Mouse (Mus musculus) lung, adult 2 months (tissue): ENCODE measurements around the gene Cdk5r1. TPM values are rescaled to one million over a fixed set of nuclear protein-coding genes. Genes with fewer than 3 reads are reported as not detected.

Experiments
- DNase-seq: peaks from one replicate; pipeline ENCODE4 v3.0.0; 2022
- H3K4me1 ChIP-seq: fragments of 200-500 bp; 2 replicates; pipeline ENCODE4 v1.6.1; 2011; ENCODE audit warnings: low read length; ENCODE audit not compliant: control insufficient read depth, insufficient read depth
- H3K4me3 ChIP-seq: fragments of 200-500 bp; replicated peaks from 2 replicates; pipeline ENCODE3; 2011; ENCODE audit warnings: low read depth, mild to moderate bottlenecking, control low read depth, low read length; ENCODE audit errors: extremely low read depth
- CTCF ChIP-seq: fragments of 200-500 bp; IDR thresholded peaks from 2 replicates; pipeline ENCODE4 v1.5.1; 2011; ENCODE audit warnings: mild to moderate bottlenecking, low read length, control low read depth; ENCODE audit not compliant: insufficient read depth
- POLR2A ChIP-seq: fragments of 200-500 bp; IDR thresholded peaks from 2 replicates; pipeline ENCODE4 v1.6.1; 2011; ENCODE audit warnings: low read depth, mild to moderate bottlenecking, control low read depth, low read length, borderline replicate concordance; ENCODE audit errors: extremely low read depth
- WGBS: fragments of 180-500 bp; shearing (Covaris S2); methylation state at CpG from one replicate; pipeline ENCODE4 v1.1.7; 2018; 5-methylcytosine and 5-hydroxymethylcytosine counted together
- polyA plus RNA-seq: library from polyadenylated mRNA; depleted of rRNA; stranded (reverse); fragments of >200 nt; gene quantifications from 2 replicates; pipeline ENCODE4 v1.2.3, GENCODE M21; 2012

The Cdk5r1 gene
- polyA plus RNA-seq, 1 experiment: 1.5 TPM

- no peak for DNase-seq
- WGBS: 77% methylated on average over 16 of the region's 16 CpGs
- no peak overlapping the region for H3K4me3 ChIP-seq
- TF ChIP-seq CTCF (no peak), POLR2A (no peak)
- H3K4me1 ChIP-seq: no peaks in the 10 kb centered on the region
Measured at GRCm38 (mm10) chr11:80471836-80472605, 4.8 kb upstream of the Cdk5r1 start.

- WGBS: 45% methylated on average over 2 of the region's 2 CpGs
Measured at GRCm38 (mm10) chr11:80474175-80474691, 2.6 kb upstream of the Cdk5r1 start.

GRCm38 (mm10) chr11:80474846-80475245 is 2.0 kb upstream of the Cdk5r1 start:
- no peak overlapping the region for H3K4me3 ChIP-seq
- DNase-seq: peak; percentile 21
- WGBS: 72% methylated on average over 11 of the region's 11 CpGs
- TF ChIP-seq CTCF (no peak), POLR2A (no peak)
- H3K4me1 ChIP-seq: peaks cover 8% of the 10 kb centered on the region

More at GRCm38 (mm10) chr11:80474175-80474691, 2.6 kb upstream of the Cdk5r1 start:
- TF ChIP-seq CTCF (peak; percentile 30; the same call in 1 of the 2 replicates), POLR2A (no peak)
- H3K4me3 ChIP-seq: no peak overlapping the region
- peaks cover 8% of the 10 kb centered on the region for H3K4me1 ChIP-seq
- peak; percentile 20 for DNase-seq

DNA sequence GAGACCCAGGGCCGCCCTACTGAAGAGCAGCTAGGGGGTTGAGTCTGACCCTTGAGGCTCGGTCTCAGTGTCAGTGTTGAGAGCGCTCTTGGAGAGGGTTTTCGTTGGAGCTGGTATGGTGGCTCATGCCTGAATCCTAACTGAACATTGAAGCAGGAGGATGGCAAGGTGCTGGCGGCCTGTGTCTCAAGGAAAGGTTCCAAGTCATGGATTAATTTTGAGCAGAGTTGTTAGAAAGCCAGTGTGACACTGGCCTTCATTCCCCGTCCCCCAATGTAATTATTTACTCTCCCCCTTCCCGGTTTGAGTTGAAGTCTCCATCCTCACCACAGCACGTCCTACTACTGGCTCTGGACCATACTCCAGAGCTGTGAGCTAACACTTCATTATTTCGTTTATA is 1.3 kb upstream of the Cdk5r1 start:
- no peak for DNase-seq
- no peak for TF ChIP-seq POLR2A
- no peak for TF ChIP-seq CTCF
- peaks cover 8% of the 10 kb centered on the region for H3K4me1 ChIP-seq
- 79% methylated on average over 9 of the region's 9 CpGs for WGBS
- H3K4me3 ChIP-seq: no peak overlapping the region

- 16% methylated on average over 55 of the region's 55 CpGs for WGBS
- Histone ChIP-seq H3K4me1 (peaks cover 8% of the 10 kb centered on the region), H3K4me3 (peak overlapping the region; percentile 67)
- no peak for DNase-seq
- TF ChIP-seq POLR2A: no peak
- TF ChIP-seq CTCF: no peak
Measured at GRCm38 (mm10) chr11:80477341-80478199, 747 bp downstream of the Cdk5r1 start.

DNA sequence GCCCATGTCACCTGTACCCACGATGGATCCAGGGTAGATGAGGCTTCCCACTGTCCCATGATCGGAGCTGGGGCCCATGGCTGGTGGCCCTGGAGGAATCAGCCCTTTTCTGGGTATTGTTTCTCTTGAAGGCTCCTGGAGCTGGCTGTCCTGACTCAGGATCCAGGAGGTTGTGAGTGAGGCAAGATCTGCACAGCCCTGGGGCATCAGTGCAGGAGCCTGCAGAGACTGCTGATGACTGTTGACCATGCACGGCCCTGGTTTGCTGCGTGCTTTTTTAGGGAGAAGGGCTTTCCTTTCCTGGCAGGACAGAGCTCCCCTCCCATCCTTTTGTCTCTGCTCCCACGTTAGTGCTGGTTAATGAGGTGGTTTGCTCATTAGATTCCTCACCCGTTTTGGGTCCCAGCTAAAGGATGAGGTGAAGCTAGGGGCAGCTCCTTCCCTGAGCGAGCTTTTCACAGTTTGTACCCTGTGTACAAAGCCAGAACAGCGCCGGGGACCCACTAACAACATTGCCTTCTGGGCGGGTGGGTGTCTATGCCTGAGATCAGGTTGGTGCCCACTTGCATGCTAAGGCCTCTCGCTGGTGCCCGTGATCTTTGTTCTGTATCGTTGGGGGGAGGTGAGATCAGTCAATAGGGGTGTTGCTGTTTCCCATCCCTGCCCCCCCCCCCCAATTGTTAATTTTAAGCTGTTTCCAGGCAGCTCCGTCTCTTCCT is 2.0 kb downstream of the Cdk5r1 start:
- TF ChIP-seq CTCF (no peak), POLR2A (no peak)
- WGBS: 85% methylated on average over 14 of the region's 14 CpGs
- DNase-seq: no peak
- Histone ChIP-seq H3K4me1 (peaks cover 8% of the 10 kb centered on the region), H3K4me3 (no peak overlapping the region)

DNA sequence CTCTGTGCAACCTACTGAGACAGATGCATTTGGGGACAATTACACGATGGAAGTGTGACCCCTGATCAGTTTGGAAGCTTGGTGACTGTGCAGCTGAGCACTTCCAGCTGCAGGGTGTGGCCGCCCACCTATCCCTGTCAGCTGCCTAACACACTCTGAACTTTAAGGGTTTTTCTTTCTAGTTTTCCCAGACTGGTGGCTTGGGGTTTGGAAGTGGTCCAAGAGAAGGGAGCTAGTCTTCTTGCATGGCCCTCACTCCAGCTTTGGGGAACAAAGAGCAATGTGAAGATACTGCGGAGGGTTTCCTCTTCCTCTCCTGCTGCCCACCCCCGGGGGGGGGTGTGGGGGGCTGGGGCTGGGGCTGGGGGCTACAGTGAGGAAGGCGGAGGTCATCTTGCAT is 2.6 kb downstream of the Cdk5r1 start:
- WGBS: 70% methylated on average over 5 of the region's 5 CpGs
- DNase-seq: no peak
- peaks cover 8% of the 10 kb centered on the region for H3K4me1 ChIP-seq
- H3K4me3 ChIP-seq: no peak overlapping the region
- TF ChIP-seq CTCF: no peak
- no peak for TF ChIP-seq POLR2A

DNA sequence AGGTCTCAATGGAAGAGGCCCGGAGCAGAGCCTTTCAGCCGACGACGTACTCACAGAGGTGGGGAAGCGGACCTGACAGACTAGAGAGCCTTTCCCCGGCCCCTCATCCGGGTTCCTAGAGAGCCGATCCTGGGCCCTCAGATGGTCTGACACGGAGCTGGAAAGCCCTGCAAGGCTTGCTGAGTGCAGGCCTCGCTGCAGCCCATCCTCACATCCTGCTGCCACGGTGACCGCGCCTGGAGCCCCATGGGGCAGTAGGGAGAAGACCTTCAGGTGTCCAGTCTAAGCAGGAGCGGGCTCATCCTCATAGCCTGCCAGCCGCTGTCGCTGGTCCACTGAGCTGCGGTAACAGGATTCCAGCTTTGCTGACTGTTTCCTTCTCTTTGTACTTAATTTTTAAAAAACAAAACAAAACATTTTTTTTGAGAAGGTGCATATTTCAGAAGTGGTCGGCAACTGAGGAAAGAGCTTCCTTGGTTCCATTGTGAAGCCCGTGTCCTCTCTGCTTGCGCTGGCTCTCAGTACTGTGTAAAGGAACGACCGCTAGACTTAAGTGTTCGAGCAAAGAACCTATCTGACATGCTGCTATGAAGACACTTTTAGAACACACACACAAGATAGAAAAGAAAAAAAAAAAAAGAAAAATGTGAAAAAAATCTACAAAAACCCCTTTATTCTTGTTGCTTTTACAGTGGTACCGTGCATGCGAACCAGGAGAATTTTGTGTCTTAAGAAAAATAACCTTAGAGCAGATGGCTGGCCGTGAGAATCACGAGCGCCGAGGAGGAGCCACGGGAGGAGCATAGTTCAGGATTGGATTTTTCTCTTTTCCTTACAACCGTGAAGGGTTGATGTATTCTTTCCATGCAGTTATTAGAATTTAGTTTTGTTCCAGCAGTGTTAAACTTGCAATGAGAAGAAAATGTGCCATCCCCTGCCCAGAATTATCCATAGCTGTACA is 3.4 kb downstream of the Cdk5r1 start:
- TF ChIP-seq CTCF (no peak), POLR2A (no peak)
- no peak for DNase-seq
- Histone ChIP-seq H3K4me1 (peaks cover 8% of the 10 kb centered on the region), H3K4me3 (no peak overlapping the region)
- 87% methylated on average over 31 of the region's 31 CpGs for WGBS
